Mouse (Mus musculus) midbrain, postnatal 0 days (tissue): ENCODE results near the gene Nt5dc1. TPM values are rescaled to one million over a fixed set of nuclear protein-coding genes. Genes with fewer than 3 reads are reported as not detected.

ENCODE experiments used
- ATAC-seq: fragments of 200-750 bp; cut with Nextera tagmentation; 2 replicates; pipeline ENCODE4 v1.8.0; 2017; ENCODE audit warnings: moderate number of reproducible peaks, mild to moderate bottlenecking, moderate TSS enrichment, moderate library complexity; ENCODE audit not compliant: low FRiP score
- DNase-seq: peaks from one replicate; pipeline ENCODE4 v3.0.0-alpha.2; 2015; ENCODE audit warnings: low spot score
- H3K27ac ChIP-seq: fragments of 300-500 bp; sonication (generic); 2 replicates; pipeline ENCODE4 v1.5.1; 2014; ENCODE audit warnings: low read depth, mild to moderate bottlenecking, low read length, mixed read lengths
- H3K27me3 ChIP-seq: fragments of 300-500 bp; sonication (generic); 2 replicates; pipeline ENCODE4 v1.6.1; 2014; ENCODE audit warnings: low read length, control low read depth, mixed read lengths; ENCODE audit not compliant: insufficient read depth
- H3K36me3 ChIP-seq: fragments of 300-500 bp; sonication (generic); 2 replicates; pipeline ENCODE4 v1.6.1; 2014; ENCODE audit warnings: low read length, control low read depth, mixed read lengths; ENCODE audit not compliant: insufficient read depth
- H3K4me1 ChIP-seq: fragments of 300-500 bp; sonication (generic); 2 replicates; pipeline ENCODE4 v1.6.1; 2014; ENCODE audit warnings: mild to moderate bottlenecking, control low read depth, antibody characterized with exemption, low read length, mixed read lengths; ENCODE audit not compliant: insufficient read depth
- H3K4me2 ChIP-seq: fragments of 300-500 bp; sonication (generic); 2 replicates; pipeline ENCODE4 v1.6.1; 2014; ENCODE audit warnings: low read depth, mild to moderate bottlenecking, low read length, mixed read lengths; ENCODE audit not compliant: poor library complexity, severe bottlenecking
- H3K4me3 ChIP-seq: fragments of 300-500 bp; sonication (generic); 2 replicates; pipeline ENCODE4 v1.5.1; 2014; ENCODE audit warnings: low read depth, mild to moderate bottlenecking, low read length, moderate library complexity
- H3K9ac ChIP-seq: fragments of 300-500 bp; sonication (generic); replicated peaks from 2 replicates; pipeline ENCODE4 v1.6.1; 2014; ENCODE audit warnings: mild to moderate bottlenecking, low read length, moderate library complexity, mixed read lengths; ENCODE audit not compliant: poor library complexity, severe bottlenecking
- H3K9me3 ChIP-seq: fragments of 300-500 bp; sonication (generic); 2 replicates; pipeline ENCODE4 v1.6.1; 2016; ENCODE audit warnings: low read length, control low read depth
- CTCF ChIP-seq: IDR thresholded peaks from 2 replicates; pipeline ENCODE4 v1.5.1; 2016; ENCODE audit warnings: antibody characterized with exemption, mild to moderate bottlenecking
- WGBS: fragments of 180-500 bp; shearing (Covaris S2); extraction: QIAGEN DNeasy Blood & Tissue Kit; methylation state at CpG from one replicate; pipeline ENCODE4 v1.1.7; 2014; 5-methylcytosine and 5-hydroxymethylcytosine counted together
- polyA plus RNA-seq: library from polyadenylated mRNA; unstranded; fragments of >200 nt; fragmentation: Nextera tagmentation; extraction: Ambion mirVana; gene quantifications from 2 replicates; pipeline ENCODE4 v1.2.1, GENCODE M21; 2015
- total RNA-seq: library from RNA; depleted of rRNA; stranded (reverse); fragments of >200 nt; gene quantifications from 2 replicates; pipeline ENCODE4 v1.2.3, GENCODE M21; 2014

Nt5dc1 gene
- total and polyA plus RNA-seq, 2 experiments from 2014 or later: 0.93 to 2.6 TPM

- DNase-seq (peak; percentile 23), ATAC-seq (peak; percentile 29)
- Histone ChIP-seq H3K27me3 (no peaks in the 10 kb centered on the region), H3K36me3 (no peaks in the 10 kb centered on the region), H3K4me2 (peak overlapping the region; percentile 96), H3K4me1 (peaks cover 4% of the 10 kb centered on the region; the same call in 1 of the 2 replicates), H3K4me3 (peak overlapping the region; percentile 71), H3K9ac (peak overlapping the region; percentile 74), H3K9me3 (no peaks in the 10 kb centered on the region), H3K27ac (peak overlapping the region; percentile 100)
- TF ChIP-seq CTCF: no peak
- WGBS: 3% methylated on average over 13 of the region's 13 CpGs
These were observed 121.4 kb downstream of the Nt5dc1 start for GRCm38 (mm10) chr10:34296911-34297298.

GRCm38 (mm10) chr10:34282420-34283238, 135.7 kb downstream of the Nt5dc1 start:
- Histone ChIP-seq H3K4me3 (peak overlapping the region; percentile 100), H3K9ac (peak overlapping the region; percentile 96), H3K4me2 (peak overlapping the region; percentile 88), H3K4me1 (peaks cover 9% of the 10 kb centered on the region; the same call in 1 of the 2 replicates), H3K9me3 (no peaks in the 10 kb centered on the region), H3K36me3 (0 out of 2 replicates have a peak, but pooled peaks cover 6% of the 10 kb centered on the region), H3K27me3 (no peaks in the 10 kb centered on the region), H3K27ac (peak overlapping the region; percentile 90)
- WGBS: 4% methylated on average over 47 of the region's 47 CpGs
- peak; percentile 45 for DNase-seq
- no peak for TF ChIP-seq CTCF
- ATAC-seq: peak; percentile 48

GRCm38 (mm10) chr10:34281962-34282388, 136.4 kb downstream of the Nt5dc1 start, which contains the start of gene Tspyl1:
TSS of gene Tspyl1 (plus strand) at chr10:34282190.
- Histone ChIP-seq H3K9ac (peak within 1 kb of the TSS; percentile 96), H3K27ac (peak within 1 kb of the TSS; percentile 90), H3K4me2 (peak within 1 kb of the TSS; percentile 88), H3K4me1 (peaks cover 9% of the 10 kb centered on the region; the same call in 1 of the 2 replicates), H3K36me3 (no peaks in the 10 kb centered on the region), H3K4me3 (peak within 1 kb of the TSS; percentile 100), H3K27me3 (no peaks in the 10 kb centered on the region), H3K9me3 (no peaks in the 10 kb centered on the region)
- WGBS: under 1% methylated on average over 31 of the region's 38 CpGs
- peak; percentile 98 for DNase-seq
- ATAC-seq: peak; percentile 98
- TF ChIP-seq CTCF: no peak

- Histone ChIP-seq H3K4me1 (peaks cover 9% of the 10 kb centered on the region; the same call in 1 of the 2 replicates), H3K4me3 (peak overlapping the region; percentile 100), H3K4me2 (peak overlapping the region; percentile 88), H3K36me3 (no peaks in the 10 kb centered on the region), H3K27me3 (no peaks in the 10 kb centered on the region), H3K9ac (peak overlapping the region; percentile 96), H3K9me3 (no peaks in the 10 kb centered on the region), H3K27ac (peak overlapping the region; percentile 90)
- peak; percentile 47 for ATAC-seq
- no peak for TF ChIP-seq CTCF
- peak; percentile 40 for DNase-seq
- 18% methylated on average over 14 of the region's 14 CpGs for WGBS
These were observed 137.0 kb downstream of the Nt5dc1 start for GRCm38 (mm10) chr10:34281211-34281961.

GRCm38 (mm10) chr10:34280591-34281175, 137.7 kb downstream of the Nt5dc1 start:
- H3K9me3 ChIP-seq: no peaks in the 10 kb centered on the region
- WGBS: 28% methylated on average over 13 of the region's 13 CpGs
- peaks cover 9% of the 10 kb centered on the region; the same call in 1 of the 2 replicates for H3K4me1 ChIP-seq
- ATAC-seq: 0 out of 2 replicates have a peak, but pooled peaks have one; percentile 6
- no peak overlapping the region for H3K27ac ChIP-seq
- peak overlapping the region; percentile 27 for H3K4me3 ChIP-seq
- no peaks in the 10 kb centered on the region for H3K27me3 ChIP-seq
- TF ChIP-seq CTCF: peak; percentile 93
- peak; percentile 88 for DNase-seq
- H3K4me2 ChIP-seq: peak overlapping the region; percentile 88
- H3K36me3 ChIP-seq: no peaks in the 10 kb centered on the region
- no peak overlapping the region for H3K9ac ChIP-seq
